Mouse (Mus musculus): ENCODE results near the gene Col25a1. TPM values are rescaled to one million over a fixed set of nuclear protein-coding genes. Genes with fewer than 3 reads are reported as not detected.
A peak's percentile ranks its signal among the peaks of the same experiment; 100 is the strongest.

Gene Col25a1
- polyA plus RNA-seq, 1 experiment = not detected

DNA sequence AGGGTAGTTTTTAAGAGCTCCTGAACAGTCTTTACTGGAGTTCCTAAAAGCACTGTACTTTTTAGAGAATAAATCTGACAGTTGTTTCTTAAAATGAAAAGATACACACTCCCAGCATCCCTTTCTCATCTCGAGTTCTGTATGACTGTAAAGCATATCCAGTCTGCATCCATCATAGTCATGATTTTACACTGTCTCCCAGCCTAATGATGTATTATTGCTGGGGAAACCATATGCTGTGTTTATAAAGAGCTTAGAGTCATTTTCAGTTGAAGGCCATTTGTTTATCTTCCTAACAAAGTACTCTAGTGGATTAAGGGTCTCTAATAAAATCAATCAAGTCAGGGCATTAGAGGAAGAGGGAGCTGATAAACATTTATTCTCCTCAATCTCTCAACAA, 425.0 kb downstream of the Col25a1 start:
- Histone ChIP-seq H3K4me3 (ENCODE audit: insufficient read depth, low read depth, low read length) (no peak overlapping the region), H3K27ac (ENCODE audit: insufficient read depth, low read depth, low read length) (no peak overlapping the region), H3K4me1 (ENCODE audit: control insufficient read depth, insufficient read depth, low read length) (no peaks in the 10 kb centered on the region)
- WGBS = 69% methylated on average over 1 of the region's 1 CpGs
- TF ChIP-seq POLR2A (IDR thresholded peaks at IDR 0.05; ENCODE audit: insufficient read depth, low read depth, low read length) (no peak), CTCF (IDR thresholded peaks at IDR 0.05; ENCODE audit: insufficient read depth, low read depth, low read length) (no peak)

GRCm38 (mm10) chr3:130565586-130565985, 434.3 kb downstream of the Col25a1 start:
- Histone ChIP-seq H3K4me1 (ENCODE audit: control insufficient read depth, insufficient read depth, low read length) (no peaks in the 10 kb centered on the region), H3K27ac (ENCODE audit: insufficient read depth, low read depth, low read length) (no peak overlapping the region), H3K4me3 (ENCODE audit: insufficient read depth, low read depth, low read length) (no peak overlapping the region)
- 83% methylated on average over 6 of the region's 6 CpGs for WGBS
- no peak for TF ChIP-seq CTCF (IDR thresholded peaks at IDR 0.05; ENCODE audit: insufficient read depth, low read depth, low read length)
- TF ChIP-seq POLR2A (IDR thresholded peaks at IDR 0.05; ENCODE audit: insufficient read depth, low read depth, low read length) = no peak

GRCm38 (mm10) chr3:130568331-130569095, 437.2 kb downstream of the Col25a1 start:
- Histone ChIP-seq H3K27ac (ENCODE audit: insufficient read depth, low read depth, low read length) (no peak overlapping the region), H3K4me1 (ENCODE audit: control insufficient read depth, insufficient read depth, low read length) (no peaks in the 10 kb centered on the region), H3K4me3 (ENCODE audit: insufficient read depth, low read depth, low read length) (no peak overlapping the region)
- TF ChIP-seq POLR2A (IDR thresholded peaks at IDR 0.05; ENCODE audit: insufficient read depth, low read depth, low read length) = no peak
- no peak for TF ChIP-seq CTCF (IDR thresholded peaks at IDR 0.05; ENCODE audit: insufficient read depth, low read depth, low read length)
- 76% methylated on average over 16 of the region's 16 CpGs for WGBS

GRCm38 (mm10) chr3:130573243-130573642, 441.9 kb downstream of the Col25a1 start:
- no peak for TF ChIP-seq POLR2A (IDR thresholded peaks at IDR 0.05; ENCODE audit: insufficient read depth, low read depth, low read length)
- TF ChIP-seq CTCF (IDR thresholded peaks at IDR 0.05; ENCODE audit: insufficient read depth, low read depth, low read length) = no peak
- no peaks in the 10 kb centered on the region for H3K4me1 ChIP-seq (ENCODE audit: control insufficient read depth, insufficient read depth, low read length)
- no peak overlapping the region for H3K27ac ChIP-seq (ENCODE audit: insufficient read depth, low read depth, low read length)
- 80% methylated on average over 5 of the region's 5 CpGs for WGBS
- H3K4me3 ChIP-seq (ENCODE audit: insufficient read depth, low read depth, low read length) = no peak overlapping the region

GRCm38 (mm10) chr3:130574652-130575051, 443.4 kb downstream of the Col25a1 start:
- Histone ChIP-seq H3K4me3 (ENCODE audit: insufficient read depth, low read depth, low read length) (no peak overlapping the region), H3K27ac (ENCODE audit: insufficient read depth, low read depth, low read length) (no peak overlapping the region), H3K4me1 (ENCODE audit: control insufficient read depth, insufficient read depth, low read length) (no peaks in the 10 kb centered on the region)
- TF ChIP-seq POLR2A (IDR thresholded peaks at IDR 0.05; ENCODE audit: insufficient read depth, low read depth, low read length) = no peak
- 20% methylated on average over 5 of the region's 5 CpGs for WGBS

DNA sequence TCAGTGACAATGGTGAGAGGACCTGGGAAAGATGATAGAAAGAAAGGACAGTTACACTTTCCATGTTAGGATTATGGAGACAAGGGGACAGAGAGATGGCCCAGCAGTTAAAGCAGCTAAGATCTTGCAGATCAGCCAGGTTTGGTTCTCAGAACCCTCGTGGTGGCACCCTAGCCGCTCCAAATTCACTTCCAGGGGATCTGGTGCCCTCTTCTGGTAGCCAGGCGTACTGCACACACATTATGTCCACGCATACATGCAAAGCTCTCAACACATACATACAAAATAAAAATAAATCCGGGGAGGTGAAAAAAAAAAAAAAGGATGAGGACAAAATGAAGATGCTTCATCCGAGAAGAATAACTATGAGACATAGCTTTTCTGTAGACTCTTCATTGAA, 445.4 kb downstream of the Col25a1 start:
- H3K27ac ChIP-seq (ENCODE audit: insufficient read depth, low read depth, low read length) = no peak overlapping the region
- TF ChIP-seq CTCF (IDR thresholded peaks at IDR 0.05; ENCODE audit: insufficient read depth, low read depth, low read length) (peak; percentile 32; the same call in 1 of the 2 replicates), POLR2A (IDR thresholded peaks at IDR 0.05; ENCODE audit: insufficient read depth, low read depth, low read length) (no peak)
- 66% methylated on average over 6 of the region's 6 CpGs for WGBS
- H3K4me3 ChIP-seq (ENCODE audit: insufficient read depth, low read depth, low read length) = no peak overlapping the region
- no peaks in the 10 kb centered on the region for H3K4me1 ChIP-seq (ENCODE audit: control insufficient read depth, insufficient read depth, low read length)

DNA sequence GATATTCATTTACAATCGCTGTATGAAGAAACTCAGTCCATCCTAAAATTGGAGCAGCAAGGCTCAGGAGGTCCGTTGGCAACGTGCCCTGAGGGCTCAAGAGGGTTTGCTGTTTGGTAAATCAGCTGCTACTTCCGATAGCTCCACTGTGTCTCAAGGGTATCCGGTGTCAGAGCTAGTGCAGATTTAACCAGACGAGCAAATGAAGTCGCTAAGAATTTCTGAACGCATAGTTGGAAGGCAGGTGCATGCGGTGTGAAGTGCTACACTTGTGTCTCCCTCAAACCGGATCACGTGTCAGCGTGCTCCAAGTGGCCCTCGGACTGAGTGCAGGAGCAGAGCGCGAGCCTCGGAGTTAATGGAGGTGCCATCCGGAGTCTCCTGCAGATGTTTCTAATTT, 448.2 kb downstream of the Col25a1 start:
- Histone ChIP-seq H3K4me1 (ENCODE audit: control insufficient read depth, insufficient read depth, low read length) (no peaks in the 10 kb centered on the region), H3K27ac (ENCODE audit: insufficient read depth, low read depth, low read length) (no peak overlapping the region), H3K4me3 (ENCODE audit: insufficient read depth, low read depth, low read length) (no peak overlapping the region)
- TF ChIP-seq CTCF (IDR thresholded peaks at IDR 0.05; ENCODE audit: insufficient read depth, low read depth, low read length) (no peak), POLR2A (IDR thresholded peaks at IDR 0.05; ENCODE audit: insufficient read depth, low read depth, low read length) (no peak)
- WGBS = 74% methylated on average over 17 of the region's 17 CpGs

- WGBS = 87% methylated on average over 2 of the region's 2 CpGs
- no peak overlapping the region for H3K27ac ChIP-seq (ENCODE audit: insufficient read depth, low read depth, low read length)
- TF ChIP-seq POLR2A (IDR thresholded peaks at IDR 0.05; ENCODE audit: insufficient read depth, low read depth, low read length) (no peak), CTCF (IDR thresholded peaks at IDR 0.05; ENCODE audit: insufficient read depth, low read depth, low read length) (no peak)
- H3K4me1 ChIP-seq (ENCODE audit: control insufficient read depth, insufficient read depth, low read length) = no peaks in the 10 kb centered on the region
- H3K4me3 ChIP-seq (ENCODE audit: insufficient read depth, low read depth, low read length) = no peak overlapping the region
Observed at GRCm38 (mm10) chr3:130581577-130581976, 450.3 kb downstream of the Col25a1 start.

DNA sequence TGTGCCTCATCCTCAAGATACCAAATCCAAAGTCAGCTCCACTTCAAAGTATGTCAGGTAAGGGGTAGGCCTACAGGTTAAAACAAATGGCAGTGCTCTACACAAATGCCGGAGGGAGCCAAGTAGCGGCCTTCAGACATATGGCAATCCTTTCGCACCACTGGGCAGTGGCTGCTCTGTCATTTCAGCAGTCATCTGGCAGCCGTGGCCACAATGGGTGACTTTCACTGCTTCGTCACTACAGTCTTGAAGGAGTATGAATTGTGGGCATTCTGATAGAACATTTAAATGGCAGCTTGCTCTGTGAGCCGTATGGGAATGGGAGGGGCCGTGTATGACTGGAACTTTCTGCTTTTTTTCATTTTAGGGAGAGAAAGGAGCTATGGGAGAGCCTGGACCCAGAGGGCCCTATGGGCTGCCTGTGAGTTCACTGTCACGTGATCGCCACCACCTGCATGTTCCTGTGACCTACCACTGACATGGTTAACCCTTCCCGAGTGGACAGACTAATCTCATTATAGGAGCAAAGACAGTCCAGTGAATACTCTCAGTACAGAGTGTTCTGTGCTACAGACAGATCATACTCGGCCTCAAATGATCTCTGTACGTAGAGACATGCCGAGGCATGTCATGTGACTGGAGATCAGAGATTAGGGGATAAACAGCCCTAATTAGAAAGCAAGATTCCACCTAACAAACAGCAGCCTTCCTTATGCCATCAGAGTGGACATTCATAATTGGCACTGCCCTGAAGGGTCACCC, 451.8 kb downstream of the Col25a1 start:
- no peaks in the 10 kb centered on the region for H3K4me1 ChIP-seq (ENCODE audit: control insufficient read depth, insufficient read depth, low read length)
- no peak for TF ChIP-seq CTCF (IDR thresholded peaks at IDR 0.05; ENCODE audit: insufficient read depth, low read depth, low read length)
- TF ChIP-seq POLR2A (IDR thresholded peaks at IDR 0.05; ENCODE audit: insufficient read depth, low read depth, low read length) = no peak
- 85% methylated on average over 13 of the region's 13 CpGs for WGBS
- no peak overlapping the region for H3K4me3 ChIP-seq (ENCODE audit: insufficient read depth, low read depth, low read length)
- H3K27ac ChIP-seq (ENCODE audit: insufficient read depth, low read depth, low read length) = no peak overlapping the region

All from olfactory bulb, adult 2 months (tissue).